Mouse (Mus musculus) large intestine, adult 2 months (tissue): ENCODE measurements at regions not wholly inside any gene's neighbourhood (a gene's known extent, or its start where the extent isn't known, plus 50 kb on each side); places are given as distances from the start of the nearest gene placed in this dataset.

Experiments
- DNase-seq: peaks from one replicate; pipeline ENCODE4 v3.0.0-alpha.2; 2012; ENCODE audit warnings: low read depth, low spot score
- WGBS: fragments of 180-500 bp; shearing (Covaris S2); methylation state at CpG from one replicate; pipeline ENCODE4 v1.1.7; 2018; 5-methylcytosine and 5-hydroxymethylcytosine counted together

- WGBS, result 43% methylated on average over 5 of the region's 5 CpGs
- DNase-seq, result peak; percentile 25
These were observed 63.2 kb upstream of the Bmp6 start for GRCm38 (mm10) chr13:38281712-38282111.

- WGBS, result 85% methylated on average over 3 of the region's 3 CpGs
- no peak for DNase-seq
These were observed 56.9 kb upstream of the Bmp6 start for GRCm38 (mm10) chr13:38287960-38288359.

- no peak for DNase-seq
- 87% methylated on average over 14 of the region's 14 CpGs for WGBS
These were observed 56.1 kb upstream of the Bmp6 start for GRCm38 (mm10) chr13:38288572-38289440.

GRCm38 (mm10) chr13:38290287-38290941 is 54.5 kb upstream of the Bmp6 start:
- no peak for DNase-seq
- 50% methylated on average over 21 of the region's 21 CpGs for WGBS

- 73% methylated on average over 4 of the region's 4 CpGs for WGBS
- no peak for DNase-seq
These were observed 53.4 kb upstream of the Bmp6 start for GRCm38 (mm10) chr13:38291487-38291886.
